Mouse (Mus musculus) midbrain, embryonic 15.5 days (tissue): ENCODE results near the gene Plekha8. TPM values are rescaled to one million over a fixed set of nuclear protein-coding genes. Genes with fewer than 3 reads are reported as not detected.

Experiments
- ATAC-seq: fragments of 200-750 bp; cut with Nextera tagmentation; replicated peaks from 2 replicates; pipeline ENCODE4 v1.8.0; 2017; ENCODE audit warnings: moderate TSS enrichment
- H3K27ac ChIP-seq: fragments of 300-500 bp; sonication (generic); 2 replicates; pipeline ENCODE4 v1.5.1; 2015; ENCODE audit warnings: mild to moderate bottlenecking, inconsistent platforms
- H3K27me3 ChIP-seq: fragments of 300-500 bp; sonication (generic); replicated peaks from 2 replicates; pipeline ENCODE4 v1.6.1; 2015; ENCODE audit warnings: inconsistent platforms
- H3K36me3 ChIP-seq: fragments of 300-500 bp; sonication (generic); replicated peaks from 2 replicates; pipeline ENCODE4 v1.6.1; 2015; ENCODE audit warnings: inconsistent platforms
- H3K4me1 ChIP-seq: fragments of 300-500 bp; sonication (generic); 2 replicates; pipeline ENCODE4 v1.6.1; 2015; ENCODE audit warnings: inconsistent platforms
- H3K4me2 ChIP-seq: fragments of 300-500 bp; sonication (generic); 2 replicates; pipeline ENCODE4 v1.6.1; 2015; ENCODE audit warnings: inconsistent platforms, mild to moderate bottlenecking, moderate library complexity
- H3K4me3 ChIP-seq: fragments of 300-500 bp; sonication (generic); 2 replicates; pipeline ENCODE4 v1.5.1; 2015; ENCODE audit warnings: mild to moderate bottlenecking, inconsistent platforms
- H3K9ac ChIP-seq: fragments of 300-500 bp; sonication (generic); 2 replicates; pipeline ENCODE4 v1.6.1; 2015; ENCODE audit warnings: mild to moderate bottlenecking, inconsistent platforms
- H3K9me3 ChIP-seq: fragments of 300-500 bp; sonication (generic); 2 replicates; pipeline ENCODE4 v1.6.1; 2016; ENCODE audit warnings: inconsistent platforms
- WGBS: fragments of 180-500 bp; shearing (Covaris S2); methylation state at CpG from one replicate; pipeline ENCODE4 v1.1.7; 2015; ENCODE audit warnings: mixed read lengths; 5-methylcytosine and 5-hydroxymethylcytosine counted together
- polyA plus RNA-seq: library from polyadenylated mRNA; unstranded; fragments of >200 nt; fragmentation: Nextera tagmentation; extraction: Ambion mirVana; gene quantifications from 2 replicates; pipeline ENCODE4 v1.2.1, GENCODE M21; 2015

Gene Plekha8
- polyA plus RNA-seq, 1 experiment from 2014 or later: 10.5 TPM

DNA sequence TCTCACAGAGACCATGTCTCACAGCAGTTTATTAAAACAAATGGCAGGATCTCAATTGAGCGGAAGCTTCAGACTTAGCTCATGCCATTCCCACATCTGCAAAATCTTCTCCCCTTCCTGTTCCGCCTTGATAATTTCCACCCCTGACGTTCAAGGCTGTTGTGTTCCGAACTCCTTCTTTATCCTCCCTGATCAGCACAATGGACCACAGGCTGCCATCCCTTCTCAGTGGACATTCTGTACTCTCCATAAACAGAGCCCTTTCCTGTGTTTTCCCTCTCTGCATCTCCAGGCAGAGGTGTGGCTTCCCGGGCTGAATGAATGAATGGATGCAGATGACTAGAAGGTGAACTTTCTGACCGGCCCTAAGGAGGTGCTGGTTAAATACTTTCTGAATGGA lies 3.1 kb upstream of the Plekha8 start:
- Histone ChIP-seq H3K4me1 (peaks cover 33% of the 10 kb centered on the region), H3K27ac (no peak overlapping the region), H3K27me3 (no peaks in the 10 kb centered on the region), H3K9ac (no peak overlapping the region), H3K4me2 (peak overlapping the region; percentile 19; the same call in 1 of the 2 replicates), H3K36me3 (no peaks in the 10 kb centered on the region), H3K4me3 (no peak overlapping the region), H3K9me3 (no peaks in the 10 kb centered on the region)
- no peak for ATAC-seq
- 53% methylated on average over 6 of the region's 6 CpGs for WGBS

- H3K36me3 ChIP-seq: no peaks in the 10 kb centered on the region
- peak overlapping the region; percentile 56 for H3K4me3 ChIP-seq
- WGBS: under 1% methylated on average over 20 of the region's 20 CpGs
Measured at GRCm38 (mm10) chr6:54592938-54593535, 1.9 kb upstream of the Plekha8 start.

GRCm38 (mm10) chr6:54593766-54594468 lies 994 bp upstream of the Plekha8 start:
- Histone ChIP-seq H3K4me3 (peak overlapping the region; percentile 72), H3K9me3 (no peaks in the 10 kb centered on the region), H3K4me2 (peak overlapping the region; percentile 77), H3K27ac (no peak overlapping the region), H3K36me3 (no peaks in the 10 kb centered on the region), H3K27me3 (no peaks in the 10 kb centered on the region), H3K9ac (no peak overlapping the region), H3K4me1 (peaks cover 42% of the 10 kb centered on the region)
- ATAC-seq: no peak
- WGBS: 58% methylated on average over 8 of the region's 8 CpGs

More at GRCm38 (mm10) chr6:54592938-54593535, 1.9 kb upstream of the Plekha8 start:
- peaks cover 42% of the 10 kb centered on the region for H3K4me1 ChIP-seq
- H3K9ac ChIP-seq: peak overlapping the region; percentile 59
- no peaks in the 10 kb centered on the region for H3K9me3 ChIP-seq
- peak overlapping the region; percentile 74 for H3K27ac ChIP-seq
- H3K4me2 ChIP-seq: peak overlapping the region; percentile 77
- peak; percentile 93 for ATAC-seq
- H3K27me3 ChIP-seq: no peaks in the 10 kb centered on the region

DNA sequence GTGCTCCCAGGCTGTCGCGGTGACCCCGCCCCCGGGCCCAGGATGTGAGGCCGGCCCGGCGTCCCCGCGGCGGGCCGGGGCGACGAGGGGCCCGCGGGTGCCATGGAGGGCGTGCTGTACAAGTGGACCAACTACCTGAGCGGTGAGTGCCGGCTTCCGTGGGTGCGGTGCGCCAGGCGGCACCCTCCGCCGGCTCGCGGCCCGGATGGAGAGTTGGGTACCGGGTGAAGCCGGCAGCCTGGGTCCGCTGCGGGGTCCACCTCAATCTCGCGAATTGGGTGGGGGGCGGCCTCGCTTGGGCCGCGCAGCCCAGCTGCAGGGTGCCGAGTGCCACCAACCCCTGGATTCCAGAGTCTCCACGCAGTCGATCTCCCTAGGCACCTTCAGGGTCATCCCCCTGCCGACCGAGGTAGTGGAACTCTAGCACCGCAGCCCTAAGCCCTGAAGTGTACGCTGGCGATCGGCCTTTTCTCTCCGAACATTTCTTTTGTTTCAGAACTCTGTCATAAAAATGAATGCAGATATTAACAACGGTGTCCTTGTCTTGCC lies 493 bp downstream of the Plekha8 start:
- Histone ChIP-seq H3K9ac (peak overlapping the region; percentile 64), H3K4me1 (peaks cover 42% of the 10 kb centered on the region), H3K27ac (peak overlapping the region; percentile 77), H3K9me3 (no peaks in the 10 kb centered on the region), H3K27me3 (no peaks in the 10 kb centered on the region), H3K4me2 (peak overlapping the region; percentile 67), H3K4me3 (peak overlapping the region; percentile 72), H3K36me3 (no peaks in the 10 kb centered on the region)
- no peak; the same call in 1 of the 2 replicates for ATAC-seq
- under 1% methylated on average over 48 of the region's 48 CpGs for WGBS

- no peak within 1 kb of the TSS for H3K27ac ChIP-seq
- H3K36me3 ChIP-seq: no peaks in the 10 kb centered on the region
- H3K4me1 ChIP-seq: peaks cover 37% of the 10 kb centered on the region
- H3K9ac ChIP-seq: 0 out of 2 replicates have a peak within 1 kb of the TSS, but pooled peaks have one; percentile 64
- peak within 1 kb of the TSS; percentile 72 for H3K4me3 ChIP-seq
- peak within 1 kb of the TSS; percentile 67 for H3K4me2 ChIP-seq
- no peaks in the 10 kb centered on the region for H3K27me3 ChIP-seq
- WGBS: 76% methylated on average over 4 of the region's 4 CpGs
- H3K9me3 ChIP-seq: no peaks in the 10 kb centered on the region
- ATAC-seq: no peak
Measured at GRCm38 (mm10) chr6:54597208-54597607, 2.3 kb downstream of the Plekha8 start, which contains the start of gene Fkbp14. Gene Fkbp14, minus strand, starts transcription at chr6:54597308.

DNA sequence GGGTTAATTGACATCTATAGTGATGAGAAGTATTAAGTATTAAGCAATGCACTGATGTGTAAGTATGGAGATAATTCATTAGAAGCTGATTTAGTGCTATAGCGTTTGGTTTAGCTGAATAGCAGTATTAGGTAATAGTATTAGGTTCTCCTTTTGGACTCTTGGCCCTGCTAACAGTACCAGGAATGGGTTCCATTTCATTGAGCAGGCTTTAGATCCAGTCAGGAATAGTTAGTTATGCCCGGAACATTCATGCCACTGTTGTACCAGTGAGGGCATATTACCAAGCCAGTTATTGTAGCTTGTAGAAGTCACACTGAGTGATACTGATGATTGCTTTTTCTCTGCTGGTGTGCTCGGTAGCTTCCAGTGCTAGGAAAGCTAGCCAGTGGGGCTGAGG lies 2.8 kb downstream of the Plekha8 start:
- no peak overlapping the region for H3K4me2 ChIP-seq
- ATAC-seq: no peak
- 83% methylated on average over 3 of the region's 3 CpGs for WGBS
- no peaks in the 10 kb centered on the region for H3K9me3 ChIP-seq
- no peak overlapping the region for H3K27ac ChIP-seq
- H3K9ac ChIP-seq: no peak overlapping the region
- H3K4me3 ChIP-seq: no peak overlapping the region
- H3K4me1 ChIP-seq: peaks cover 35% of the 10 kb centered on the region
- H3K27me3 ChIP-seq: no peaks in the 10 kb centered on the region
- H3K36me3 ChIP-seq: no peaks in the 10 kb centered on the region

GRCm38 (mm10) chr6:54600681-54601347 lies 5.9 kb downstream of the Plekha8 start:
- peaks cover 19% of the 10 kb centered on the region for H3K4me1 ChIP-seq
- no peak for ATAC-seq
- WGBS: 87% methylated on average over 5 of the region's 5 CpGs
- H3K27me3 ChIP-seq: no peaks in the 10 kb centered on the region
- H3K36me3 ChIP-seq: no peaks in the 10 kb centered on the region
- H3K4me3 ChIP-seq: no peak overlapping the region
- H3K9me3 ChIP-seq: no peaks in the 10 kb centered on the region
- no peak overlapping the region for H3K9ac ChIP-seq
- H3K4me2 ChIP-seq: no peak overlapping the region
- H3K27ac ChIP-seq: no peak overlapping the region

DNA sequence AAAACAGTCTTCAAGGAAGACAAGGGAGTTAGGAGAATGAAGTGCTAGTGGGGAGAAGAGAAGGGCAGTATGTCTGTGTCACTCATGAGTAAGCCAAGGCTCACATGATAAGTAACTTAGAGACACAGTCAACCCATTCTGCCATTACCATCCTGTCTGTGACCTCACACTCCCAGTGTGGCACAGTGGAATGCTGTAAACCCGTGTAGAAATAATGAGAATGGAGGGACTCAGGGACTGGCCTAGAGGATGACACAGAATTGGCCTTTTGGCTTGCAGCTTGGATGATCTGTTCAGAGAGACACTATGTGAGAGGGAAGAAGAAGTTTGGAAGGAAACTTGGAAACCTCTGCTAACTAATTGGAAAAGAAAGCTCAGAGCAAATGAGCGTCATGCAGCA lies 8.0 kb downstream of the Plekha8 start:
- 90% methylated on average over 2 of the region's 2 CpGs for WGBS
- H3K9ac ChIP-seq: no peak overlapping the region
- no peaks in the 10 kb centered on the region for H3K27me3 ChIP-seq
- no peak overlapping the region for H3K27ac ChIP-seq
- ATAC-seq: no peak
- H3K4me1 ChIP-seq: no peaks in the 10 kb centered on the region
- H3K4me3 ChIP-seq: no peak overlapping the region
- H3K36me3 ChIP-seq: no peaks in the 10 kb centered on the region
- H3K4me2 ChIP-seq: no peak overlapping the region
- no peaks in the 10 kb centered on the region for H3K9me3 ChIP-seq

DNA sequence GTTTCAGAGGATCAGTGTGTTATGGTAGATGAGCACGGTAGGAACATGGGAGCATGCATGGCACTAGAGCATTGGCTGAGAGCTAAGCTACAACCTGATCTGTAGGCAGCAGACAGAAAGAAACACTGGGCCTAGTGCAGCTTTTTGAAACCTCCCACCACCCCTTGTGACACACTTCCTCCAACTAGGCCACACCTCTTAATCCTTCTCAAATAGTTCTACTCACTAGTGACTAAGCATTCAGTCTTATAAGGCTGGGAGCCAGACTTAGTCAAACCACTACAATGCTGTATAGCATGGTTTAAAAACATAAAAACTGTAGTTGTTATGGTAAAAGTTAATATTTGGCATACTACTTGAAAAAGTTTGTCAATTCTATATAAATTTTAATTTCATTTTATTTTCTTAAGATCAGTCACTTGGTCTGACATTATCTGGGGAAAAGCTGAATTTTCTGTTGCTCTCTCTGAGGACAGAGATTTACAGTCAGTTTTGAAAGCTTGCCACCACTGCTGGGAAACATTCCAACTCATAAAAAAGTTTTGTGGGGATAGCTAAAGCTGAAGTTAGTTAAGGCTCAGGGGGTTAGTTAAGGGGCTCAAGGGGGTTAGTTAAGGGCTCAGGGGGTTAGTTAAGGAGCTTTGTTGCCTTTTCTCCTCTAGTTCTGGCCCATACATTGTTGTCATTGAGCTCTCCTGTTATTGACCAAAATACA lies 9.2 kb downstream of the Plekha8 start:
- Histone ChIP-seq H3K4me3 (no peak overlapping the region), H3K27me3 (no peaks in the 10 kb centered on the region), H3K27ac (no peak overlapping the region), H3K4me1 (no peaks in the 10 kb centered on the region), H3K36me3 (no peaks in the 10 kb centered on the region), H3K4me2 (no peak overlapping the region), H3K9ac (no peak overlapping the region), H3K9me3 (no peaks in the 10 kb centered on the region; the same call in 1 of the 2 replicates)
- ATAC-seq: no peak
- WGBS: 95% methylated on average over 1 of the region's 1 CpGs

- Histone ChIP-seq H3K4me1 (no peaks in the 10 kb centered on the region), H3K9ac (no peak overlapping the region), H3K27me3 (no peaks in the 10 kb centered on the region), H3K36me3 (no peaks in the 10 kb centered on the region), H3K4me3 (no peak overlapping the region), H3K9me3 (no peaks in the 10 kb centered on the region; the same call in 1 of the 2 replicates), H3K4me2 (no peak overlapping the region), H3K27ac (no peak overlapping the region)
- 61% methylated on average over 4 of the region's 4 CpGs for WGBS
- no peak for ATAC-seq
Measured at GRCm38 (mm10) chr6:54606241-54606640, 11.3 kb downstream of the Plekha8 start.

DNA sequence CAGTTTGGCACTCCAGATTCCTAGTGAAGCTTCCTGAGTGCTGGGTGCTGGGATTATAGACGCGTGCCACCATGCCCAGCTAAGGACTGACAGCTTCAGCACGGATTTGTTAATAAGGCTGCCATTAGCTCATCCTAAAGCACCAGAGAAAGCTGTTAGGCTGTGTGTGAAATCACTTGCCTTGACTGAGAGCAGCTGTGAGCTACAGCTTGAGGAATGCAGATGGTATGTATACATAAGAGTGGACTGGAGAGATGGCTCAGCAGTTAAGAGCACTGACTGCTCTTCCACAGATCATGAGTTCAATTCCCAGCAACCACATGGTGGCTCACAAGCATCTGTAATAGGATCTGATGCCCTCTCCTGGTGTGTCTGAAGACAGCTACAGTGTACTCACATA lies 22.5 kb downstream of the Plekha8 start:
- no peak overlapping the region for H3K4me2 ChIP-seq
- H3K27me3 ChIP-seq: no peaks in the 10 kb centered on the region
- H3K4me1 ChIP-seq: no peaks in the 10 kb centered on the region
- no peaks in the 10 kb centered on the region for H3K9me3 ChIP-seq
- no peak overlapping the region for H3K4me3 ChIP-seq
- H3K9ac ChIP-seq: no peak overlapping the region
- no peak for ATAC-seq
- WGBS: 86% methylated on average over 3 of the region's 3 CpGs
- no peak overlapping the region for H3K27ac ChIP-seq
- peaks cover 6% of the 10 kb centered on the region; the same call in 1 of the 2 replicates for H3K36me3 ChIP-seq

GRCm38 (mm10) chr6:54619530-54619929 lies 24.6 kb downstream of the Plekha8 start:
- Histone ChIP-seq H3K4me1 (no peaks in the 10 kb centered on the region), H3K4me3 (no peak overlapping the region), H3K36me3 (peaks cover 6% of the 10 kb centered on the region; the same call in 1 of the 2 replicates), H3K4me2 (no peak overlapping the region), H3K27me3 (no peaks in the 10 kb centered on the region), H3K9me3 (no peaks in the 10 kb centered on the region), H3K9ac (no peak overlapping the region), H3K27ac (no peak overlapping the region)
- no peak for ATAC-seq
- WGBS: 92% methylated on average over 7 of the region's 7 CpGs
